30 mouse cellular contexts compared by ENCODE assay signal in the genomic region with DNA sequence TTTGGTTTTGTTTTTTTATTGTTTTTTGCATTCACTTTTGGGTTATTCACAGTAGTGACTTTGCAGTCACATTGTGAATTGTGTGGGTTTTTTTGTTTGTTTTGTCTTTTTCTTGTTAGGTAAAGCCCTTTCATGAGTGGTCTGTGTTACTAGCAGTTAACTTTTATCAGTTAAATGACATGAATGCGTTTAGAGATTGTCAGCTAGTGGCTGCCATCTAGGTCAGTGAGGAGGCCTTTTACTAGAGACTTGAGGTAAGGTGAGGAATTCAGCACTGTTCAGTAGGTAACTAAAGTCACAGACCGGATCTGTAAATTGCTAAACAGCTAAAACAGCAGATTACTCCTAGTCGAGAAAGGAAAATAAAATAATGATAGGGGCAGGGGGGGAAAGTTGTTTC. TPM values are rescaled to one million over a fixed set of nuclear protein-coding genes. Genes with fewer than 3 reads are reported as not detected.
A peak's percentile ranks its signal among the peaks of the same experiment; 100 is the strongest.
DNase-seq lines count a peak whose midpoint lies in the region; ATAC-seq lines count a peak whose summit lies in the region.
"Had no signal": no experiment of that assay in that cellular context is flagged by ENCODE, and none has a peak within 500 bp of the region (broad histone marks: within the 10 kb centered on the region; RNA-seq: fewer than 3 reads in every experiment).

No protein-coding gene starts in this region.

- no peak overlapping the region for H3K4me3 ChIP-seq in liver, embryonic 12.5 days
- no peak overlapping the region for H3K4me3 ChIP-seq in liver, embryonic 15.5 days (replicated peaks)
- H3K4me3 ChIP-seq in forebrain, embryonic 13.5 days, result no peak overlapping the region
- H3K4me3 ChIP-seq: embryonic facial prominence, embryonic 10.5 days; embryonic facial prominence, embryonic 13.5 days; erythroblast, embryonic 14.5 days; forebrain, embryonic 12.5 days; heart, adult 2 months; heart, embryonic 10.5 days; heart, embryonic 13.5 days had no signal

- peak overlapping the region; percentile 20; the same call in 1 of the 2 replicates for H3K27ac ChIP-seq in liver, embryonic 12.5 days
- H3K27ac ChIP-seq in liver, embryonic 15.5 days (replicated peaks), result no peak overlapping the region; the same call in 1 of the 2 replicates
- no peak overlapping the region for H3K27ac ChIP-seq in forebrain, embryonic 13.5 days
- H3K27ac ChIP-seq: embryonic facial prominence, embryonic 10.5 days; embryonic facial prominence, embryonic 13.5 days; forebrain, embryonic 12.5 days; heart, adult 2 months; heart, embryonic 10.5 days; heart, embryonic 13.5 days; hindbrain, embryonic 14.5 days; hindbrain, postnatal 0 days had no signal

- no peak for DNase-seq in liver
- no peak for DNase-seq in adrenal gland, adult 8-10 months
- DNase-seq: adrenal gland, adult 2 months; adrenal gland, postnatal 25 days; B cell, adult 2 months; cerebellum, adult 11-12 months; cerebellum, adult 8-10 months; cerebellum, postnatal 10 days; cerebellum, postnatal 36 days; embryo, embryonic 11 days; gastrocnemius, postnatal 10 days; gastrocnemius, postnatal 36 days; heart, adult 2 months; heart, postnatal 14 days; heart, postnatal 4 days had no signal

- peak; percentile 65 for ATAC-seq in liver, embryonic 12.5 days
- ATAC-seq in liver, embryonic 15.5 days (ENCODE audit: insufficient read depth), result no peak
- ATAC-seq in megakaryocyte-erythroid progenitor cell, adult 5-6 weeks (replicated peaks; ENCODE audit: low FRiP score, low TSS enrichment, poor library complexity, severe bottlenecking), result peak; percentile 66; the same call in 1 of the 2 replicates
- no peak for ATAC-seq in forebrain, embryonic 13.5 days
- ATAC-seq: forebrain, embryonic 16.5 days; hindbrain, postnatal 0 days had no signal

- peak overlapping the region; percentile 40 for H3K4me2 ChIP-seq in liver, embryonic 12.5 days
- H3K4me2 ChIP-seq in liver, embryonic 15.5 days, result peak overlapping the region; percentile 12; the same call in 1 of the 2 replicates
- no peak overlapping the region for H3K4me2 ChIP-seq in forebrain, embryonic 13.5 days
- H3K4me2 ChIP-seq: embryonic facial prominence, embryonic 13.5 days; forebrain, embryonic 12.5 days; heart, embryonic 13.5 days; hindbrain, embryonic 14.5 days had no signal

- H3K9ac ChIP-seq in liver, embryonic 12.5 days, result peak overlapping the region; percentile 0; the same call in 1 of the 2 replicates
- H3K9ac ChIP-seq in liver, embryonic 15.5 days, result no peak overlapping the region
- H3K9ac ChIP-seq in forebrain, embryonic 13.5 days, result no peak overlapping the region
- H3K9ac ChIP-seq: embryonic facial prominence, embryonic 13.5 days; forebrain, embryonic 12.5 days; heart, embryonic 13.5 days; hindbrain, embryonic 14.5 days had no signal

- H3K4me1 ChIP-seq in liver, embryonic 12.5 days, result peaks cover 64% of the 10 kb centered on the region
- peaks cover 44% of the 10 kb centered on the region for H3K4me1 ChIP-seq in liver, embryonic 15.5 days (replicated peaks)
- peaks cover 37% of the 10 kb centered on the region for H3K4me1 ChIP-seq in forebrain, embryonic 13.5 days

- peaks cover 44% of the 10 kb centered on the region for H3K36me3 ChIP-seq in liver, embryonic 12.5 days
- peaks cover 14% of the 10 kb centered on the region for H3K36me3 ChIP-seq in liver, embryonic 15.5 days (replicated peaks)
- H3K36me3 ChIP-seq in forebrain, embryonic 13.5 days (ENCODE audit: poor library complexity, severe bottlenecking), result 0 out of 2 replicates have a peak, but pooled peaks cover 10% of the 10 kb centered on the region
- H3K36me3 ChIP-seq: forebrain, embryonic 12.5 days had no signal

- no peaks in the 10 kb centered on the region for H3K27me3 ChIP-seq in liver, embryonic 12.5 days (replicated peaks)
- H3K27me3 ChIP-seq in liver, embryonic 15.5 days, result no peaks in the 10 kb centered on the region
- H3K27me3 ChIP-seq in forebrain, embryonic 13.5 days, result no peaks in the 10 kb centered on the region
- H3K27me3 ChIP-seq: CH12.LX; embryonic facial prominence, embryonic 13.5 days; forebrain, embryonic 12.5 days; heart, embryonic 13.5 days had no signal

- 35% methylated on average over 3 of the region's 3 CpGs for WGBS in liver, embryonic 12.5 days (ENCODE audit: insufficient replicate concordance)
- 27% methylated on average over 3 of the region's 3 CpGs for WGBS in liver, embryonic 15.5 days (ENCODE audit: insufficient replicate concordance)
- 81% methylated on average over 3 of the region's 3 CpGs for WGBS in forebrain, embryonic 13.5 days

- H3K9me3 ChIP-seq in liver, embryonic 12.5 days (replicated peaks), result no peaks in the 10 kb centered on the region
- H3K9me3 ChIP-seq in liver, embryonic 15.5 days (replicated peaks), result no peaks in the 10 kb centered on the region
- no peaks in the 10 kb centered on the region for H3K9me3 ChIP-seq in forebrain, embryonic 13.5 days (replicated peaks)
- H3K9me3 ChIP-seq: embryonic facial prominence, embryonic 10.5 days; embryonic facial prominence, embryonic 13.5 days; forebrain, embryonic 12.5 days; G1E; heart, embryonic 10.5 days; heart, embryonic 13.5 days had no signal

RNA-seq across cellular contexts. Expression of gene Arid2, which starts 6.1 kb away (rescaled TPM):
- 14.1 and 14.5 TPM in 2 replicates for polyA plus RNA-seq in liver, embryonic 12.5 days (2016; fragmentation: Nextera tagmentation; extraction: Ambion mirVana)
- polyA plus RNA-seq in liver, embryonic 15.5 days (2015; fragmentation: Nextera tagmentation; extraction: Ambion mirVana), result 7.5 and 8.0 TPM in 2 replicates
- total RNA-seq in megakaryocyte-erythroid progenitor cell, adult 5-6 weeks (2014; fragmentation: Nextera tagmentation), result 91.7 and 92.2 TPM in 2 replicates
- total RNA-seq in megakaryocyte-erythroid progenitor cell, adult 5-6 weeks (2017), result 46.8 and 64.6 TPM in 2 replicates
- 28.9 and 32.4 TPM in 2 replicates for polyA plus RNA-seq in forebrain, embryonic 13.5 days (2015; fragmentation: Nextera tagmentation; extraction: Ambion mirVana)
- 10 to 100 TPM; 39.0 to 55.2 (median 46.1) TPM for total RNA-seq in adrenal gland, adult 8-10 months (2022)

Comparison
In these comparisons a context has a peak if more than half of its experiments do, and no peak if none do; other contexts are left out.
1. ATAC-seq: peak in liver, embryonic 12.5 days (single experiment) and megakaryocyte-erythroid progenitor cell, adult 5-6 weeks (single experiment); none in liver, embryonic 15.5 days (single experiment) and forebrain, embryonic 13.5 days (single experiment).